Mouse (Mus musculus): ENCODE results near the gene Usp17lb. TPM values are rescaled to one million over a fixed set of nuclear protein-coding genes. Genes with fewer than 3 reads are reported as not detected.
"Not testable (repeated sequence)": the region's sequence is repeated elsewhere in the genome, so short reads cannot be mapped to it uniquely, and the experiment has no call there.

Gene Usp17lb
- polyA plus RNA-seq (2012; rRNA removed): not detected in 2 replicates

DNA sequence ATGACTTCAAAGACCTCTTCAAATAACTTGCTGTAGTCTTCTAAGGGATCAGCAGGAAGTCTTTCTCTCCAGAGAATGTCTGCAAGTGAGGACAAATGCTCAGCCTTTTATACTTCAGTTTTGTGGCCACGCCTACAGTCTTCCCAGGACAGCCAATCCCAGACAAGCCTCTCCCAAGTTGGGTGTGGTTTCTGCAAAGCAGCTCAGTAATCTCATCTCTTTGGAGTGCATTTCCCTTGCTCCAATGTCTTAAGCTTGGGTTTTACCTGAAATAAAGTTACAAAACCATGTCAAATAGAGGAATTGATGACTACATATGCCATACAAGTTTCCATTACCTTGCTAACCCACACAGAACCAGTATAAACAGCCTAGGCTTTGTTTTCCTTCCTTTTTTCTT lies at the start of gene Usp17lb:
Gene Usp17lb, minus strand, starts transcription at position 101 of the 400 bp plus-strand sequence.
- no peak for DNase-seq
- Histone ChIP-seq H3K27ac (ENCODE audit: insufficient read depth, low read length) (no peak within 1 kb of the TSS), H3K27me3 (ENCODE audit: control insufficient read depth, insufficient read depth, low read length) (no peaks in the 10 kb centered on the region), H3K4me1 (ENCODE audit: control insufficient read depth, insufficient read depth, low read length) (no peaks in the 10 kb centered on the region), H3K4me3 (replicated peaks; ENCODE audit: insufficient read depth, low read depth, low read length) (no peak within 1 kb of the TSS)
- no peak for TF ChIP-seq CTCF (IDR thresholded peaks at IDR 0.05; ENCODE audit: borderline replicate concordance, insufficient read depth, low read depth, low read length)
- TF ChIP-seq POLR2A (IDR thresholded peaks at IDR 0.05; ENCODE audit: borderline replicate concordance, insufficient read depth, low read length): no peak
- 52% methylated on average over 1 of the region's 1 CpGs for WGBS

DNA sequence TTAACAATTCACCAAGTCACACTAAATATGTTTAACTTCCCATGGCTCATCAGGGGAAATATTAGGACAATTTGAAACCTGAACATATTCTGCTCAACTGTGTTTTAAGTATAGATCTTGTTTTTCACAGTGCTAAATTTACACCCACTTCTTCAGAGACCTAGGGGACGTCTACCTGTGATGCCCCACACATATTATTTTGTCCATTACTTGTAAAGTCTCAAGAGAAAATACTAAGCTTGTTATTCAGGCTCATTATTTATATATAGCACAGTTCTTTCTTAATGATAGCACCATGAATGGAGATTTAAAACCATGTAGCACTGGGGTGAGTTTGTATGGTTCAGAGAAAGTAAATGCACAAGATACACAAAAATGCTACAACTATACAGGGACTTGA lies 35.3 kb upstream of the Usp17lb start, which contains the start of gene Olfr665:
Gene Olfr665, plus strand, starts transcription at position 301 of the 400 bp plus-strand sequence.
- H3K4me1 ChIP-seq (ENCODE audit: control insufficient read depth, insufficient read depth, low read length): no peaks in the 10 kb centered on the region
- H3K4me3 ChIP-seq (replicated peaks; ENCODE audit: insufficient read depth, low read depth, low read length): no peak within 1 kb of the TSS
- no peaks in the 10 kb centered on the region for H3K27me3 ChIP-seq (ENCODE audit: control insufficient read depth, insufficient read depth, low read length)
- no peak within 1 kb of the TSS for H3K27ac ChIP-seq (ENCODE audit: insufficient read depth, low read length)
- no peak for TF ChIP-seq CTCF (IDR thresholded peaks at IDR 0.05; ENCODE audit: borderline replicate concordance, insufficient read depth, low read depth, low read length)
- TF ChIP-seq POLR2A (IDR thresholded peaks at IDR 0.05; ENCODE audit: borderline replicate concordance, insufficient read depth, low read length): no peak
- no peak for DNase-seq
- 29% methylated on average over 1 of the region's 1 CpGs for WGBS

- no peak overlapping the region for H3K4me3 ChIP-seq (replicated peaks; ENCODE audit: insufficient read depth, low read depth, low read length)
- no peaks in the 10 kb centered on the region for H3K27me3 ChIP-seq (ENCODE audit: control insufficient read depth, insufficient read depth, low read length)
- H3K4me1 ChIP-seq (ENCODE audit: control insufficient read depth, insufficient read depth, low read length): no peaks in the 10 kb centered on the region
- no peak overlapping the region for H3K27ac ChIP-seq (ENCODE audit: insufficient read depth, low read length)
- WGBS: 80% methylated on average over 3 of the region's 3 CpGs
- TF ChIP-seq POLR2A (IDR thresholded peaks at IDR 0.05; ENCODE audit: borderline replicate concordance, insufficient read depth, low read length) (no peak), CTCF (IDR thresholded peaks at IDR 0.05; ENCODE audit: borderline replicate concordance, insufficient read depth, low read depth, low read length) (no peak)
- DNase-seq: no peak
Observed at GRCm38 (mm10) chr7:104861381-104861780, 19.0 kb upstream of the Usp17lb start.

GRCm38 (mm10) chr7:104857683-104858082 lies 15.3 kb upstream of the Usp17lb start:
- WGBS: 49% methylated on average over 1 of the region's 1 CpGs
- H3K27ac ChIP-seq (ENCODE audit: insufficient read depth, low read length): no peak overlapping the region

DNA sequence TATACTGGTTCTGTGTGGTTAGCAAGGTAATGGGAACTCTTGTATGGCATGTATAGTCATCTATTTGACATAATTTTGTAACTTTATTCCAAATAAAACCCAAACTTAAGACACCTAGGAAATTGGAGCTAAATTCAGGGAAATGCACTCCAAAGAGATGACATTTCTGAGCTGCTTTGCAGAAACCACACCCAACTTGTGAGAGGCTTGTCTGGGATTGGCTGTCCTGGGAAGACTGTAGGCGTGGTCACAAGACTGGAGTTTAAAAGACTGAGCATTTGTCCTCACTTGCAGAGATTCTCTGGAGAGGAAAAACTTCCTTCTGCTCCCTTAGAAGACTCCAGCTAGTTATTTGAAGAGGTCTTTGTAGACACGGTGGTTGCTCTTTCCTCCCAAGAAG lies 14.3 kb upstream of the Usp17lb start, which contains the start of gene Usp17la:
Gene Usp17la, plus strand, starts transcription at position 301 of the 400 bp plus-strand sequence.
- 67% methylated on average over 2 of the region's 2 CpGs for WGBS
- H3K27ac ChIP-seq (ENCODE audit: insufficient read depth, low read length); DNase-seq; H3K27me3 ChIP-seq (ENCODE audit: control insufficient read depth, insufficient read depth, low read length); H3K4me3 ChIP-seq (replicated peaks; ENCODE audit: insufficient read depth, low read depth, low read length); H3K4me1 ChIP-seq (ENCODE audit: control insufficient read depth, insufficient read depth, low read length): not testable (repeated sequence)

More at GRCm38 (mm10) chr7:104857683-104858082, 15.3 kb upstream of the Usp17lb start:
- no peaks in the 10 kb centered on the region for H3K4me1 ChIP-seq (ENCODE audit: control insufficient read depth, insufficient read depth, low read length)
- no peak overlapping the region for H3K4me3 ChIP-seq (replicated peaks; ENCODE audit: insufficient read depth, low read depth, low read length)
- H3K27me3 ChIP-seq (ENCODE audit: control insufficient read depth, insufficient read depth, low read length): no peaks in the 10 kb centered on the region
- DNase-seq: no peak
- no peak for TF ChIP-seq CTCF (IDR thresholded peaks at IDR 0.05; ENCODE audit: borderline replicate concordance, insufficient read depth, low read depth, low read length)
- TF ChIP-seq POLR2A (IDR thresholded peaks at IDR 0.05; ENCODE audit: borderline replicate concordance, insufficient read depth, low read length): no peak

DNA sequence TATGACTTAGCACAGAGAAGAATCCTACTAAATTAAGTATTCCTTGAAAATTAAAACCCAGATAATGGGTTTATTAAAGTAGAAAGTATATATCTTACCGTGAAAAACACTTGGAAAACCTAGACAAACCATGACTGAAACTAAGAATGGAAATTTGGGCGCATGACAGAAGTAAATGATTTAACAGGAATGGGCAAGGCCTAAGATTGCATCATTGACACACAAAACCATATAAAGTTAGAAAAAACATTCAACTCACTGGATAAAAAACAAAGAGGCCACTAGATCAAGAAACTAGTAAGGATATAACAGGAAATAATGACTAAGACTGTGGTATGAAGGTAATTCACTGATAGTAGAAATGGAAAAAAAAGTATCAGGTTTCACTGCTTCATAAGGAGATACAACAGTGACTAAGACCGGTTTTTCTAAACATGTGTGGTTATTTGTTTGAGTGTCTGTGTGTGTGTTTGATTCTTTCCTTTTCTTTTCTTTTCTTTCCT lies 12.9 kb upstream of the Usp17lb start:
- Histone ChIP-seq H3K27me3 (ENCODE audit: control insufficient read depth, insufficient read depth, low read length) (no peaks in the 10 kb centered on the region), H3K4me3 (replicated peaks; ENCODE audit: insufficient read depth, low read depth, low read length) (no peak overlapping the region), H3K27ac (ENCODE audit: insufficient read depth, low read length) (no peak overlapping the region), H3K4me1 (ENCODE audit: control insufficient read depth, insufficient read depth, low read length) (no peaks in the 10 kb centered on the region)
- no peak for DNase-seq
- 73% methylated on average over 3 of the region's 3 CpGs for WGBS
- TF ChIP-seq CTCF (IDR thresholded peaks at IDR 0.05; ENCODE audit: borderline replicate concordance, insufficient read depth, low read depth, low read length): no peak
- TF ChIP-seq POLR2A (IDR thresholded peaks at IDR 0.05; ENCODE audit: borderline replicate concordance, insufficient read depth, low read length): no peak

DNA sequence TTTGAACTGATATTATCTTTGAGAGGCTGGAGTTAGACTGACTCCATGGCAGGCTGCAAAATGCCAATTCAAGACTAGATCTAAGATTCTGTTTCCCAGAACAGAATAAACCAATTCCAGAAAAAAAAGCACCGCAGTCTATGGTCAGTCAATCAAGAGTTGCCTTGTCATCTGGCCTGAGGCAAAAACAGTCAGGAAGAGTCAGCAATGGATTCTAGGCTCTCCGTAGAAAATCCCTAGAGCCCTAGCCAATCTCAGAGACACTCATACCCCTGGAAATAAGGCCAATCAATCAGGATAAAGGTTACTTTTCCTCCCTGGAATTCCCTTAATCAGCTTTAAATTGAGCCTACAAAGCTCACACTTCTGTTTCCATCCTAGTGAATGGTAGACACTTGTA lies 9.1 kb upstream of the Usp17lb start:
- not testable (repeated sequence) for H3K27me3 ChIP-seq (ENCODE audit: control insufficient read depth, insufficient read depth, low read length); DNase-seq; H3K4me1 ChIP-seq (ENCODE audit: control insufficient read depth, insufficient read depth, low read length); H3K4me3 ChIP-seq (replicated peaks; ENCODE audit: insufficient read depth, low read depth, low read length); H3K27ac ChIP-seq (ENCODE audit: insufficient read depth, low read length)
- WGBS: 71% methylated on average over 2 of the region's 2 CpGs

DNA sequence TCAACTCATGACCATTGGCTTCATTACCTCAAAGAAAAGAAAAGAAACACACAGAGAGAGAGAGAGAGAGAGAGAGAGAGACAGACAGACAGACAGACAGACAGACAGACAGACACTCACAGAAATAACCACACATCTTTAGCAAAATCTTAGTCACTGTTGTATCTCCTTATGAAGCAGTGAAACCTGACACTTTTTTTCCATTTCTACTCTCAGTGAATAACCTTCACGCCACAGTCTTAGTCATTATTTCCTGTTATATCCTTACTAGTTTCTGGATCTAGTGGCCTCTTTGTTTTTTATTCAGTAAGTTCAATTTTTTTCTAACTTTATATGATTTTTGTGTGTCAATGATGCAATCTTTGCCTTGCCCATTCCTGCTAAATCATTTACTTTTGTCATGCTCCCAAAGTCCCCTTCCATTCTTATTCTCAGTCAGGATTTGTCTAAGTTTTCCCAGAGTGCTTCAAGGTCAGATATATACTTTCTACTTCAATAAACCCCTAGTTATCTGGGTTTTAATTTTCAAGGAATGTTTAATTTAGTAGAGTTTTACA lies 1.4 kb upstream of the Usp17lb start:
- 70% methylated on average over 1 of the region's 1 CpGs for WGBS
- no peaks in the 10 kb centered on the region for H3K4me1 ChIP-seq (ENCODE audit: control insufficient read depth, insufficient read depth, low read length)
- no peak overlapping the region for H3K4me3 ChIP-seq (replicated peaks; ENCODE audit: insufficient read depth, low read depth, low read length)
- no peak for DNase-seq
- TF ChIP-seq CTCF (IDR thresholded peaks at IDR 0.05; ENCODE audit: borderline replicate concordance, insufficient read depth, low read depth, low read length): no peak
- TF ChIP-seq POLR2A (IDR thresholded peaks at IDR 0.05; ENCODE audit: borderline replicate concordance, insufficient read depth, low read length): no peak
- no peak overlapping the region for H3K27ac ChIP-seq (ENCODE audit: insufficient read depth, low read length)
- H3K27me3 ChIP-seq (ENCODE audit: control insufficient read depth, insufficient read depth, low read length): no peaks in the 10 kb centered on the region

- DNase-seq; H3K4me1 ChIP-seq (ENCODE audit: control insufficient read depth, insufficient read depth, low read length); H3K27ac ChIP-seq (ENCODE audit: insufficient read depth, low read length); H3K27me3 ChIP-seq (ENCODE audit: control insufficient read depth, insufficient read depth, low read length); H3K4me3 ChIP-seq (replicated peaks; ENCODE audit: insufficient read depth, low read depth, low read length): not testable (repeated sequence)
- WGBS: 80% methylated on average over 8 of the region's 8 CpGs
Observed at GRCm38 (mm10) chr7:104810335-104810734, 32.1 kb downstream of the Usp17lb start.

All from cerebellum, adult 2 months (tissue).